Mouse (Mus musculus): ENCODE results near the gene Creld2. TPM values are rescaled to one million over a fixed set of nuclear protein-coding genes. Genes with fewer than 3 reads are reported as not detected.
A peak's percentile ranks its signal among the peaks of the same experiment; 100 is the strongest.

Gene Creld2
- polyA plus RNA-seq, 1 experiment from 2014 or later: 126 TPM

- WGBS: 57% methylated on average over 10 of the region's 10 CpGs
- no peaks in the 10 kb centered on the region for H3K27me3 ChIP-seq (ENCODE audit: insufficient read depth, poor library complexity, severe bottlenecking)
- H3K4me3 ChIP-seq: no peak overlapping the region
- H3K36me3 ChIP-seq: no peaks in the 10 kb centered on the region
- peaks cover 50% of the 10 kb centered on the region for H3K4me1 ChIP-seq
- DNase-seq (ENCODE audit: low spot score): no peak
- peak overlapping the region; percentile 56 for H3K27ac ChIP-seq
- H3K9me3 ChIP-seq: no peaks in the 10 kb centered on the region
Measured at GRCm38 (mm10) chr15:88850146-88850826, 30.8 kb downstream of the Creld2 start.

- peak overlapping the region; percentile 56 for H3K27ac ChIP-seq
- H3K36me3 ChIP-seq: no peaks in the 10 kb centered on the region
- no peaks in the 10 kb centered on the region for H3K27me3 ChIP-seq (ENCODE audit: insufficient read depth, poor library complexity, severe bottlenecking)
- H3K4me3 ChIP-seq: no peak overlapping the region
- peaks cover 58% of the 10 kb centered on the region for H3K4me1 ChIP-seq
- no peaks in the 10 kb centered on the region for H3K9me3 ChIP-seq
- DNase-seq (ENCODE audit: low spot score): no peak
- 64% methylated on average over 3 of the region's 3 CpGs for WGBS
Measured at GRCm38 (mm10) chr15:88851076-88851475, 31.6 kb downstream of the Creld2 start.

DNA sequence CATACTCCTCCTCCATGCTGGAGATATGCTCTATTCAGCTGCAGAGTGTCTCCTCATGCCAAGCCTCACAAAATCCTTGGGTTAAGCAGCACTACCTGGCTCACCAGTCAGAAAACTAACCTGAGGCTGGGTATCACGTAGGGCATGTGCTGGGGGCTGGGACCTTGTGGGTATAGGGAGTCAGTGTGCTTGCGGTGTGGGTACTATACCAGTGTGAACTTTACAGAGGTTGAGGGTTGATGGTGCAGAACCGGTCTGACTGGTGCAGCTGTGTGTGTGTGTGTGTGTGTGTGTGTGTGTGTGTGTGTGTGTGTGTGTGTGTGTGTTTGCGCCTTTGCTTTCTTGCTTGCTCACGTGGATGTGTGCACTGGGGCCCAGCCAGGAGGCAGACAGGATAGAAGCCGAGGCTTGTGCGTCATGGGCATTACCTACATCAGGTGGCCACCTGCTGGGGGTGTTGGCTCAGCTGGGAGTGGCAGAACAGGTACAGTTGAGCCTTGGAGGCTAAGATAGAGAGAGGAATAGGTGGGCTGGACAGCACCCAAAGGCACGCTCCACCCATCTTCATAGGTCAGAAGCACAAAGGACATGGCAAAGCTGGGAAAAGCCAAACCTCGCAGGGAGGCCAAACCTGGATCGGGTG is 32.2 kb downstream of the Creld2 start:
- H3K4me1 ChIP-seq: peaks cover 58% of the 10 kb centered on the region
- DNase-seq (ENCODE audit: low spot score): no peak
- H3K27me3 ChIP-seq (ENCODE audit: insufficient read depth, poor library complexity, severe bottlenecking): no peaks in the 10 kb centered on the region
- WGBS: 80% methylated on average over 9 of the region's 10 CpGs
- H3K27ac ChIP-seq: peak overlapping the region; percentile 31; the same call in 1 of the 2 replicates
- H3K4me3 ChIP-seq: no peak overlapping the region
- no peaks in the 10 kb centered on the region for H3K36me3 ChIP-seq
- H3K9me3 ChIP-seq: no peaks in the 10 kb centered on the region

DNA sequence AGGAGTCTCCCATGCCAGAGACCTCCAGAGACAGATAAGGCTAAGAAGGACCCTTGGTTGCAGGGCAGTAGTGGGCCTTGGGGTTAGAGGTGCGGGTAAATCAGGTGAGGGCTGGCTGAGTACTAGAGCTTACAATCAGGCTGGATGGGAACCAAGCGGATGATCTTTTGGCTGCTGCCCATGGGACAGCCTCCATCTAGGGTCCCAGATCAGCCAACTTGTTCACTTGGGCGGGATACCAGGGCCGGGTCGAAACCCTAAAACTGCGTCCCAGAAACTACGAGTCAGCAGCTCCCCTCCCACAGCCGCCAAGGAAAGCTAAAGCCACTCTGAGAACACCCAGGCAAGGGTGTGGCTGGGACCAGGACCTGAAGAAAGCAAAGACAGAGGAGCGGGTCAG is 33.7 kb downstream of the Creld2 start:
- H3K4me1 ChIP-seq: peaks cover 57% of the 10 kb centered on the region
- H3K4me3 ChIP-seq: no peak overlapping the region
- DNase-seq (ENCODE audit: low spot score): no peak
- no peaks in the 10 kb centered on the region for H3K36me3 ChIP-seq
- no peaks in the 10 kb centered on the region for H3K9me3 ChIP-seq
- 86% methylated on average over 9 of the region's 9 CpGs for WGBS
- peak overlapping the region; percentile 43; the same call in 1 of the 2 replicates for H3K27ac ChIP-seq
- no peaks in the 10 kb centered on the region for H3K27me3 ChIP-seq (ENCODE audit: insufficient read depth, poor library complexity, severe bottlenecking)

DNA sequence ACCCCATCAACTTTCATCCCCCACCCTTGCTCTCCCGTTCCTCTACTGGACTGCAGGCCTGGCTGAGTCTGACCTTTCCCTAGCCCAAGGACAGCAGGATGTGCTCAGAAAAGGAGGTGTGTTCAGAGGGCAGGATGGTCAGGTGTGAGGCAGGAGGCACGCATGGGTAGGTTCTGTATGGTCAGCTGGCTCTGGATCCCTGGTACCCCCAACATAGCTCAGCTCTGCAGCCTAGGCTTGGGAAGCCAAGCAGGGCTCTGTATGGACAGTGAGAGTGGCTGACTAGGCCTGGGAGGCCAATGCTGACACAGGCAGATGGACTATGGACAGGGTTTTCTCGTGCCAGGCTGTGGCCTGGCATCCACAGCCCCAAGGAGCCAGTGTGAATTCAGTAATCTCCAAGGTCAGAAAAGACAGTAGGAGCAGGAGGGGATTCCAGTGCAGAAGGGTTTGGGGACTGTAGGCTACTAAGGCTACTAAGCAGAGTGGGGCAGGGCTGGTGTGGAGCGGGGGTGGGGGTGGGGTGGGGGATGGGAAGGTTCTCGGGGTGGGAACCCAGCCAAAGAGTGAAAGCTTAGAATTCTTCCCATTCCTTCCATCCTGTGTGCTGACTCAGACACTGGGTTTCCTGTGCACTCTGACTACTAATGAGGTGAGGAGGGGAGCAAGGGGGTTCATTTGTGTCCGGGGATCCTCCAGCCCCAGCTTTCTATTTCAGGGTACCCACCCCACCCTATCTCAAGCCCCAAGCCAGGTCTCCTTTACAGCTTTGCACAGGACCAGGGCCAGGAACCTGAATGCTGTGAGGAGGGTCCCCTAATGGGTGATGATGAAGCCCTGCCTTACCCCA is 34.9 kb downstream of the Creld2 start:
- Histone ChIP-seq H3K27me3 (ENCODE audit: insufficient read depth, poor library complexity, severe bottlenecking) (no peaks in the 10 kb centered on the region), H3K9me3 (no peaks in the 10 kb centered on the region), H3K4me3 (no peak overlapping the region; the same call in 1 of the 2 replicates), H3K27ac (peak overlapping the region; percentile 86), H3K4me1 (peaks cover 67% of the 10 kb centered on the region), H3K36me3 (no peaks in the 10 kb centered on the region)
- 31% methylated on average over 6 of the region's 6 CpGs for WGBS
- DNase-seq (ENCODE audit: low spot score): no peak

GRCm38 (mm10) chr15:88854969-88855830 is 35.8 kb downstream of the Creld2 start:
- 57% methylated on average over 15 of the region's 15 CpGs for WGBS
- Histone ChIP-seq H3K27me3 (ENCODE audit: insufficient read depth, poor library complexity, severe bottlenecking) (no peaks in the 10 kb centered on the region), H3K36me3 (no peaks in the 10 kb centered on the region), H3K4me3 (no peak overlapping the region; the same call in 1 of the 2 replicates), H3K4me1 (peaks cover 69% of the 10 kb centered on the region), H3K27ac (peak overlapping the region; percentile 86), H3K9me3 (no peaks in the 10 kb centered on the region)
- no peak for DNase-seq (ENCODE audit: low spot score)

DNA sequence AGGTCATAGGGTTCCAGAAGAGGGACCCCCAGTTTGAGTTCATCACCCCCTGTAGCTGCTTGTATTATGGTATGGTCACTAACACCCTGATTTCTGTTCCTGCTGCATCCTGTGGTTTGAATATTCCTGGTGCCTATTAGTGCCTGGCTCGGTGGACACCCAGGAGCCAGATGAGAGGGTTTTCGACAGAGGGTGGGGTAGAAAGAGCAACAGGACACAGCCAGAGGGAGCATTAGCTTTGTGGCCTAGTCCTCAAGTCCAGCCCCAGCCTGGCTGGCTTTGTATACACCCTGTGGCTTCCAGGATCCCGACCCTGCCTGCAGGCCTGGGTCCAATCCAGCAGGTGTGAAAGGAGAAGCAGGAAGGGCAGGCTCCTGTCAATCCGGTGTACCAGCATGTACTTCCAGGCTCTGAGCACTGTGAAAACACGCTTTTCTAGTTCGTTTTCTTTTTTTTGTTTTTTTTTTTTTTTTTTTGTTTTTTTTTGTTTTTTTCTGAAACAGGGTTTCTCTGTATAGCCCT is 36.5 kb downstream of the Creld2 start:
- Histone ChIP-seq H3K4me1 (peaks cover 65% of the 10 kb centered on the region), H3K36me3 (no peaks in the 10 kb centered on the region), H3K4me3 (no peak overlapping the region), H3K27me3 (ENCODE audit: insufficient read depth, poor library complexity, severe bottlenecking) (no peaks in the 10 kb centered on the region), H3K9me3 (no peaks in the 10 kb centered on the region), H3K27ac (peak overlapping the region; percentile 86)
- 75% methylated on average over 6 of the region's 6 CpGs for WGBS
- DNase-seq (ENCODE audit: low spot score): no peak

DNA sequence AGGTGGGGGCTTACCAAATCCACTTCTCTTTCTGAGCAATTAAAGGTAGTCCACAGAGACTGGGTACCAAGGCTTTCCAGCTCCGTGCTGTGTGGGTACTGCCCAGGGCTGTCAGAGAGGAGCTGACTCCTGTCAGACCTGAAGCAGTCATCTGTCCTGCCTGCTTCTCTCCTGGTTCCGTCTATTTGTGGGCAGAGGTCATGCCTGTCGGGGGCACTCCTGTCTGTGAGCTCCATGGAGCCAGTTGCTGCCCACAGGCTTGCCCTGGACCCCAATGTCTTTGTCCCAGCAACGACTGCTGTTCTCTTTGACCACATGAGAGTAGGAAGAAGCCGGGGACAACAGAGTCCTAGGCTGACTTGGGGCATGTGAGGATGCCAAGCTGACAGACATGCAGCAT is 37.2 kb downstream of the Creld2 start:
- Histone ChIP-seq H3K36me3 (no peaks in the 10 kb centered on the region), H3K27me3 (ENCODE audit: insufficient read depth, poor library complexity, severe bottlenecking) (no peaks in the 10 kb centered on the region), H3K4me1 (peaks cover 65% of the 10 kb centered on the region), H3K27ac (no peak overlapping the region), H3K4me3 (no peak overlapping the region), H3K9me3 (no peaks in the 10 kb centered on the region)
- WGBS: 77% methylated on average over 5 of the region's 5 CpGs
- DNase-seq (ENCODE audit: low spot score): no peak

- no peaks in the 10 kb centered on the region for H3K27me3 ChIP-seq (ENCODE audit: insufficient read depth, poor library complexity, severe bottlenecking)
- 0 out of 2 replicates have a peak overlapping the region, but pooled peaks have one; percentile 23 for H3K27ac ChIP-seq
- H3K36me3 ChIP-seq: no peaks in the 10 kb centered on the region
- DNase-seq (ENCODE audit: low spot score): no peak
- H3K9me3 ChIP-seq: no peaks in the 10 kb centered on the region
- 84% methylated on average over 7 of the region's 7 CpGs for WGBS
- H3K4me1 ChIP-seq: peaks cover 65% of the 10 kb centered on the region
- H3K4me3 ChIP-seq: no peak overlapping the region
Measured at GRCm38 (mm10) chr15:88857361-88857760, 37.9 kb downstream of the Creld2 start.

GRCm38 (mm10) chr15:88858141-88858541 is 38.7 kb downstream of the Creld2 start:
- H3K4me1 ChIP-seq: peaks cover 64% of the 10 kb centered on the region
- H3K4me3 ChIP-seq: no peak overlapping the region
- 86% methylated on average over 3 of the region's 3 CpGs for WGBS
- no peaks in the 10 kb centered on the region for H3K27me3 ChIP-seq (ENCODE audit: insufficient read depth, poor library complexity, severe bottlenecking)
- no peaks in the 10 kb centered on the region for H3K9me3 ChIP-seq
- no peak for DNase-seq (ENCODE audit: low spot score)
- peak overlapping the region; percentile 42; the same call in 1 of the 2 replicates for H3K27ac ChIP-seq
- 0 out of 2 replicates have a peak, but pooled peaks cover under 1% of the 10 kb centered on the region for H3K36me3 ChIP-seq

DNA sequence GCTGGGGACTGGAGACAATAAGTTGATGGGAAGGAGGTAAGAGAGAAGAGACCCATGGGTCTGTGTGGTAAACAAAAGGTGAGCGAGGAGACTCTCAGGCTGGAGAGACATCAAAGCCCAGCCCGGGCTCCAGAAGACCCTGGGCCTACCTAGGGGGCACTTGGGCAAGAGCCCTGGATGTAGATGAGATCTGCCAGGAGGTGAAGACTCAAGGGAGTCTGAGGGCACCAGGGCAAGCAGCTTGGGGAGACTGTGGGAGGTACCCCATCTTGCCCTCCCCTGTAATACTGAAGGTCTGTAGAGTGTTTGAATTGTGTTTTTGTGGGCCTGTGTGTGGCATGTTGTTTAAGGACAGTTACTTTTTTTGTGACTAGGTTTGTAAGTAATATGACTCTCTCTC is 39.3 kb downstream of the Creld2 start:
- 71% methylated on average over 2 of the region's 2 CpGs for WGBS
- Histone ChIP-seq H3K27me3 (ENCODE audit: insufficient read depth, poor library complexity, severe bottlenecking) (no peaks in the 10 kb centered on the region), H3K9me3 (no peaks in the 10 kb centered on the region), H3K4me1 (peaks cover 62% of the 10 kb centered on the region), H3K36me3 (peaks cover 6% of the 10 kb centered on the region; the same call in 1 of the 2 replicates), H3K27ac (peak overlapping the region; percentile 42; the same call in 1 of the 2 replicates), H3K4me3 (no peak overlapping the region)
- no peak for DNase-seq (ENCODE audit: low spot score)

Measured in heart, embryonic 10.5 days (tissue).